Mouse (Mus musculus) forebrain, postnatal 0 days (tissue): ENCODE data around the gene P2ry1. TPM values are rescaled to one million over a fixed set of nuclear protein-coding genes. Genes with fewer than 3 reads are reported as not detected.

Experiments
- ATAC-seq: fragments of 200-750 bp; cut with Nextera tagmentation; 2 replicates; pipeline ENCODE4 v1.8.0; 2017; ENCODE audit warnings: mild to moderate bottlenecking, moderate library complexity
- DNase-seq: peaks from one replicate; pipeline ENCODE4 v3.0.0-alpha.2; 2015
- H3K27ac ChIP-seq: fragments of 300-500 bp; sonication (generic); 2 replicates; pipeline ENCODE4 v1.5.1; 2014; ENCODE audit warnings: low read depth, mild to moderate bottlenecking, antibody characterized with exemption, low read length, moderate library complexity, mixed read lengths
- H3K27me3 ChIP-seq: fragments of 300-500 bp; sonication (generic); 2 replicates; pipeline ENCODE4 v1.6.1; 2014; ENCODE audit warnings: mild to moderate bottlenecking, low read length, mixed read lengths; ENCODE audit not compliant: insufficient read depth
- H3K36me3 ChIP-seq: fragments of 300-500 bp; sonication (generic); 2 replicates; pipeline ENCODE4 v1.6.1; 2014; ENCODE audit warnings: mild to moderate bottlenecking, moderate library complexity; ENCODE audit not compliant: insufficient read depth
- H3K4me1 ChIP-seq: fragments of 300-500 bp; sonication (generic); 2 replicates; pipeline ENCODE4 v1.6.1; 2014; ENCODE audit warnings: antibody characterized with exemption; ENCODE audit not compliant: insufficient read depth
- H3K4me2 ChIP-seq: fragments of 300-500 bp; sonication (generic); 2 replicates; pipeline ENCODE4 v1.6.1; 2014; ENCODE audit warnings: low read depth, mild to moderate bottlenecking, moderate library complexity
- H3K4me3 ChIP-seq: fragments of 300-500 bp; sonication (generic); 2 replicates; pipeline ENCODE4 v1.5.1; 2014; ENCODE audit warnings: low read depth, low read length, mixed read lengths
- H3K9ac ChIP-seq: fragments of 300-500 bp; sonication (generic); 2 replicates; pipeline ENCODE4 v1.6.1; 2014; ENCODE audit warnings: mild to moderate bottlenecking
- H3K9me3 ChIP-seq: fragments of 300-500 bp; sonication (generic); 2 replicates; pipeline ENCODE4 v1.6.1; 2016; ENCODE audit warnings: low read length
- CTCF ChIP-seq: sonication (generic); IDR thresholded peaks from 2 replicates; pipeline ENCODE4 v1.5.1; 2016; ENCODE audit warnings: antibody characterized with exemption, control low read depth, low read depth
- WGBS: fragments of 180-500 bp; shearing (Covaris S2); extraction: QIAGEN DNeasy Blood & Tissue Kit; methylation state at CpG from one replicate; pipeline ENCODE4 v1.1.7; 2014; 5-methylcytosine and 5-hydroxymethylcytosine counted together
- polyA plus RNA-seq: library from polyadenylated mRNA; unstranded; fragments of >200 nt; fragmentation: Nextera tagmentation; extraction: Ambion mirVana; gene quantifications from 2 replicates; pipeline ENCODE4 v1.2.1, GENCODE M21; 2015
- total RNA-seq: library from RNA; depleted of rRNA; stranded (reverse); fragments of >200 nt; gene quantifications from 2 replicates; pipeline ENCODE4 v1.2.3, GENCODE M21; 2014

The P2ry1 gene
- total and polyA plus RNA-seq, 2 experiments from 2014 or later = 6.1 to 10.0 TPM

DNA sequence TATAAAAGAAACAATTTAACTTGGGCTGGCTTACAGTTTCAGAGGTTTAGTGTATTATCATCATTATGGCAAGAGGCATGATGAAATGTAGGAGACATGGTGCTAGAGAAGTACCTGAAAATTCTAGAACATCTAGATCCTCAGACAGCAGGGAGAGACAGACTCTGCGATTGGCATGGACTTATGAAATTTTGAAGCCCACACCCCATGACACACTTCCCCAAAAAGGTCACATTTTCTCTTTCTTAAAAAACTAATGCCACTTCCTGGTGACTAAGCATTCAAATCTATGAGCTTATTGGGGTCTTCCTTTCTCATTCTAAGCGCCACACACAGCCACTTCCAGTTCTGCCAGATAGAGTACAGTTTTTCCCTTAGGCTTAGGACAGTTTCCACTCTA, 14.1 kb downstream of the P2ry1 start:
- DNase-seq (no peak), ATAC-seq (no peak)
- no peaks in the 10 kb centered on the region for H3K27me3 ChIP-seq
- no peaks in the 10 kb centered on the region for H3K9me3 ChIP-seq
- no peaks in the 10 kb centered on the region for H3K4me1 ChIP-seq
- 99% methylated on average over 2 of the region's 2 CpGs for WGBS
- H3K4me3 ChIP-seq = no peak overlapping the region
- H3K9ac ChIP-seq = no peak overlapping the region
- H3K4me2 ChIP-seq = no peak overlapping the region
- no peaks in the 10 kb centered on the region for H3K36me3 ChIP-seq
- no peak for TF ChIP-seq CTCF
- H3K27ac ChIP-seq = no peak overlapping the region

DNA sequence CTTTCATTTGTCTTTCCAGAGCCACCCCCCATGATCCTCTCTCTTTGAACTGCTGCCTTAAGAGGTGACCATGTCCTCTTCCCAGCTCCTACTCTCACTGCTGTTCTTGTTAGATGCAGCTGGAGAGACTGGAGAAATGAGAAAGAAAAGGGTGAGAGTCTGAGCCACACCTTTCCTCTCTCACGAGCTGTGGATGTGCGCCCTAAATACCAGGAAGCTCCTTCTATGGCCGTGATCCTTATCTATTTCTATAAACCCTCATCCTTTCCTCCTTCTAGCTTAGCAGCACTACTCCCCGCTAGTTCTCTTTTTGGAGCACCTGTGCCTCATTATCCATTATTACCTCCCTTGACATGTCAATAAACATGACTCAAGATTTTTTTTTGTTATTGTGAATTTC, 29.5 kb downstream of the P2ry1 start:
- Histone ChIP-seq H3K9ac (no peak overlapping the region), H3K4me1 (no peaks in the 10 kb centered on the region), H3K4me2 (no peak overlapping the region), H3K4me3 (no peak overlapping the region), H3K27ac (no peak overlapping the region), H3K36me3 (no peaks in the 10 kb centered on the region), H3K9me3 (no peaks in the 10 kb centered on the region), H3K27me3 (no peaks in the 10 kb centered on the region)
- ATAC-seq = no peak
- 74% methylated on average over 4 of the region's 4 CpGs for WGBS
- TF ChIP-seq CTCF = no peak
- DNase-seq = no peak

DNA sequence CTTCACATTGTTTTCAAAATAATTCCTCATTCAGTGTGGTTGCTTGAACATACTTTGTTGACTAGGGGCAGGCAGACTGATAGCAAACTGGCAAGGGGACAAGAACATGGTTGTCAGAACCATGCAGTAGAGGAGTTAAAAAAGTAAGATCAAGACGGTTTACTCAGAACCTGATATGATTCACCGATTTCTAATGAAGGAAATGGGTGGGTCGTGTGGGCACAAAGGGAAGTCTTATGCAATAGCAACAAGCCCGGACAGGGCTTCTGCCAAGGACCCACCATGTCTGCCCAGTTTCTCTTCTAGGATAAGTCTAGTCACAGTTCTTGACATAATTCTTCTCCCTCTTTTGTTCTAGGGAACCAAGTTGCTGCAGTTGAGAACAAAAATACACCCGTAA, 33.0 kb downstream of the P2ry1 start:
- 35% methylated on average over 5 of the region's 5 CpGs for WGBS
- DNase-seq (no peak), ATAC-seq (peak; percentile 23)
- H3K36me3 ChIP-seq = no peaks in the 10 kb centered on the region
- no peak overlapping the region for H3K4me2 ChIP-seq
- no peaks in the 10 kb centered on the region for H3K27me3 ChIP-seq
- H3K9me3 ChIP-seq = no peaks in the 10 kb centered on the region
- no peak for TF ChIP-seq CTCF
- no peak overlapping the region for H3K4me3 ChIP-seq
- no peak overlapping the region for H3K9ac ChIP-seq
- H3K27ac ChIP-seq = no peak overlapping the region
- H3K4me1 ChIP-seq = no peaks in the 10 kb centered on the region

DNA sequence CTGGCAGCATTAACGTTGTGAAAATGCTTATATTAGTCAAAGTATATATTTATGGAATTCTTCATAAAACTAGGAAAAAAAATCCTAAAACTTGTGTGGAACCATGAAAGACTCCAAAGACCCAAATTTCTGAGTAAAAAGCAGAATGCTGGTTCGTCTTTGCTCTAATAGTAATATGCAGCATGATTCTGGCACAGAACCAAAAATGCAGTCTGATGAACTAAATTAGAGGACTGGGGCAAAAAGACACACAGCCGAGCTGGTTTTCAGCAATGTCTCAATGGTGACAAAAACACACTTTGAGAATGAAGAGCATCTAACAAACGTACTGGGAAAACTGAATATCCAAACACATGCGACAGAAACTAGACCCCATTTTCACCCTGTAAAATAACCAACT, 37.3 kb downstream of the P2ry1 start:
- H3K4me1 ChIP-seq = no peaks in the 10 kb centered on the region
- H3K9ac ChIP-seq = no peak overlapping the region
- ATAC-seq = no peak
- 49% methylated on average over 5 of the region's 5 CpGs for WGBS
- H3K9me3 ChIP-seq = no peaks in the 10 kb centered on the region
- H3K4me3 ChIP-seq = no peak overlapping the region
- no peak for TF ChIP-seq CTCF
- H3K4me2 ChIP-seq = no peak overlapping the region
- no peak for DNase-seq
- no peaks in the 10 kb centered on the region for H3K36me3 ChIP-seq
- H3K27me3 ChIP-seq = no peaks in the 10 kb centered on the region
- no peak overlapping the region for H3K27ac ChIP-seq

DNA sequence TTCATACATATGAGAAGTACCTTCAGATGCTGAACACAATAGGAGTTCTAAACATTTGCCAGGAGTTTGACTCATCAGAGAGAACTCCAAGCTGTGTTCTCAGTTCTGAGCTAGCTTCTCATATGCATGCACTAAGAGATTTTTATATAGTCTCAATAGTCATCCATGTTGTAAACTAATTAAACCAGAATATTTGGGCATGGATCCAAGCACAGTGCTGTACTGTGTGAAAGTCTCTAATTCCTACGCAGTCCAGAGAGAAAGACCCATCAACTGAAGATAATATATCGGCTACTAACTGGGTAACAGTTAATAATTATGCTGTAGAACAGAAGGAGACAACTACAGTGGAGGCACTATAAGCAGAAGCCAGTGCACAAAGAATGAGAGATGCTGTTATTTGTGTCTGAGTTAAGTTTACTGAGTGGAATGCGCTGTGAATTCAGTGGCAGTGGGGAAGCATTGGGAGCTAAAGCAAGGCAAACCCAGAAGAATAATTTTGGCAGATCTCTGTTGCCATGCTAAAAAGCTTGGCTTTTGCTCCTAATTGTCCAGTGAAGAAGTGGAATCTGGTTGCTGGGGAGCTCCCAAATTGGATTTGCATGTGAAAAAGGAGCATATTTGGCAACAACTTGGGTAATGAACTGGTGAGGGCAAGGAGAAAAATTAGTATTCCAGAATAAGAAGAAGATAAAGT, 47.5 kb downstream of the P2ry1 start:
- TF ChIP-seq CTCF = no peak
- Histone ChIP-seq H3K4me3 (no peak overlapping the region), H3K9ac (no peak overlapping the region), H3K9me3 (no peaks in the 10 kb centered on the region), H3K27ac (no peak overlapping the region), H3K27me3 (no peaks in the 10 kb centered on the region), H3K4me1 (no peaks in the 10 kb centered on the region), H3K36me3 (no peaks in the 10 kb centered on the region), H3K4me2 (no peak overlapping the region)
- ATAC-seq = no peak; the same call in 1 of the 2 replicates
- 36% methylated on average over 3 of the region's 3 CpGs for WGBS
- DNase-seq = no peak
